Mouse (Mus musculus) kidney, adult 2 months (tissue): ENCODE data around the gene Eif3i. TPM values are rescaled to one million over a fixed set of nuclear protein-coding genes. Genes with fewer than 3 reads are reported as not detected.
A peak's percentile ranks its signal among the peaks of the same experiment; 100 is the strongest.

Source experiments
- DNase-seq: peaks from one replicate; pipeline ENCODE4 v3.0.0; 2021
- H3K27ac ChIP-seq: fragments of 200-500 bp; 2 replicates; pipeline ENCODE4 v1.5.1; 2012; ENCODE audit warnings: low read depth, low read length, control low read depth, inconsistent platforms; ENCODE audit not compliant: insufficient read depth
- H3K27me3 ChIP-seq: fragments of 200-500 bp; replicated peaks from 2 replicates; pipeline ENCODE4 v1.6.1; 2012; ENCODE audit warnings: mild to moderate bottlenecking, moderate library complexity, low read length, inconsistent platforms; ENCODE audit not compliant: control insufficient read depth, insufficient read depth
- H3K36me3 ChIP-seq: fragments of 200-500 bp; 2 replicates; pipeline ENCODE4 v1.6.1; 2012; ENCODE audit warnings: mild to moderate bottlenecking, moderate library complexity, low read length, inconsistent platforms; ENCODE audit not compliant: control insufficient read depth, insufficient read depth
- H3K4me1 ChIP-seq: fragments of 200-500 bp; 2 replicates; pipeline ENCODE4 v1.6.1; 2011; ENCODE audit warnings: low read length; ENCODE audit not compliant: control insufficient read depth, insufficient read depth
- H3K4me3 ChIP-seq: fragments of 200-500 bp; 2 replicates; pipeline ENCODE4 v1.5.1; 2011; ENCODE audit warnings: mild to moderate bottlenecking, low read depth, low read length, control low read depth; ENCODE audit not compliant: insufficient read depth
- CTCF ChIP-seq: fragments of 200-500 bp; conservative IDR thresholded peaks from 2 replicates; pipeline ENCODE4 v1.5.1; 2011; ENCODE audit warnings: low read depth, mild to moderate bottlenecking, control low read depth, low read length, moderate library complexity, mixed read lengths; ENCODE audit not compliant: insufficient read depth, insufficient read length
- POLR2A ChIP-seq: fragments of 200-500 bp; IDR thresholded peaks from one replicate; pipeline ENCODE4 v1.6.1; 2011; ENCODE audit warnings: low read depth, low read length, control low read depth
- WGBS: fragments of 180-500 bp; shearing (Covaris S2); methylation state at CpG from one replicate; pipeline ENCODE4 v1.1.7; 2018; 5-methylcytosine and 5-hydroxymethylcytosine counted together
- polyA plus RNA-seq: library from polyadenylated mRNA; depleted of rRNA; stranded (reverse); fragments of >200 nt; gene quantifications from 2 replicates; pipeline ENCODE4 v1.2.3, GENCODE M21; 2012

Gene Eif3i
- polyA plus RNA-seq, 1 experiment: 311 TPM

DNA sequence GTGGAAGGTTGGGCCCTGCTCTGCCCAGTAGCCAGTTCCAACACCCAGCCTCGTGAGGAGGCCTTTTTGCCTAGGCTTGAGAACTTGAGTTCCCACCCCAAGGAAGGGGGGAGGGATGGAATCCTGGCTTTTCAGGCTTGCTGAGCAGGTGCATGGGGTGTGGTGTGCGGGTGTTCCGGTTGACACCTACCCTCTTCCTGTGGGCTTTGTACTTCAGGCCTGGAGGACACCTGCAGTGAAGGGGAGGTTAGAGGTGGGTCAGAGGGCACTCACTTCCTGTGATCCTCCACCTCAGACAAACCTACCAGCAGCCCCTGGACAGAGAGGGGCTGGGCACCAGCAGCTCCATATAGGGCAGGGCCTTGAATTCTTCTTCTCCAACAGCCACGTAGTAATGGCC, 9.6 kb upstream of the Eif3i start:
- H3K27me3 ChIP-seq: no peaks in the 10 kb centered on the region
- no peak for DNase-seq
- 61% methylated on average over 4 of the region's 4 CpGs for WGBS
- TF ChIP-seq CTCF (no peak), POLR2A (no peak)
- H3K4me1 ChIP-seq: no peaks in the 10 kb centered on the region
- no peak overlapping the region for H3K4me3 ChIP-seq
- no peaks in the 10 kb centered on the region for H3K36me3 ChIP-seq
- H3K27ac ChIP-seq: no peak overlapping the region

DNA sequence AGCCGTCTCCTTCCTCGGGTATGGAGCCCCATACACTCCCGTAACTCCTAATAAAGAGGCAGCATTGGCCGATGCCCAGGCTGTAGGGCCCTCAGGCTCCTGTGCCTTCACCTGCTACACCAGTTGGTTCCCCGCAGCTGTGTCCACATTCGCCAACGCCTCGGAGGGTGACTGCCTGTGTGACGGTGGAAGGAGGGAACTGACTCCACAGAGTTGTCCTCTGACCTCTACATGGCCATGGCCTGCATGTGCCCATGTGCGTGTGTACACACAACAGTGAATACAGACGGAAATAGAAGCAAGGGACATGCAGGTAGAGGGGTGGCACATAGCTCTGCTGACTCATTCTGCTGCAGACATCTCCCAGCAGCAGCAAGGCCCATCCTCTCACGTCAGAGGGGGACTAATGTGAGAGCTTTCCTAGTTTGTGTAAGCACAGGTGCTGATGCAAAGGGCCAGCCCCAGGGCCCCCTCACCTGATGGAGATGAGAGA, 8.7 kb upstream of the Eif3i start:
- Histone ChIP-seq H3K27ac (no peak overlapping the region), H3K4me3 (no peak overlapping the region), H3K27me3 (no peaks in the 10 kb centered on the region), H3K36me3 (no peaks in the 10 kb centered on the region), H3K4me1 (no peaks in the 10 kb centered on the region)
- TF ChIP-seq POLR2A (no peak), CTCF (no peak)
- no peak for DNase-seq
- 77% methylated on average over 12 of the region's 12 CpGs for WGBS

DNA sequence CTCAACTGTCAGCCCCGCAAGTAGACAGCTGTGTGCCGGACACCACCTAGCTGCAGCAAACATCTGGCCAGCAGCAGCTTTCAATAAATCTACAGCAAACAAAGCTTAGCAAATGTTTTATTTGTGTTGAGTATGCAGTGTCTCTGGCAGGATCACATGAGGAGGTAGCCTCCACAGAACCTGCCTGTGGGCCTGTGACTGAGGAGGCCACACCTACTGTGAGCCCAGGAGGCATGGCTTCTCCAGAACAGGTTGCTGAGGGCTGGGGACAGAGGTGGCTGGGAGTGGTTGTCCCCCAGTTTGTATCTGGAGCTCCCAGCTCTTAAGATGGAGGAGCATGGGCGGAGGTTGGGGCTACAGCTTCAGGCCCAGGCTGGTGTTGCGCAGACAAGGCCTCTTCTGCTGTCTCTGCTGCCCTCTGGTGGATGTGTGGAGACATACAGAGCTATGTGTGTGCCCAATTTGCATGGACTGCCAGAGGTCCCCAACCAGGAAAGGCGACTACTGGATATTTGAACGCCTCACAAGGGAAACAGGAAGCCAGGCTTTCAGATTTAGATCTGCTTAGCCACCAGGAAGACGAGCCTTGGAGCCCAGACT, 8.1 kb upstream of the Eif3i start:
- Histone ChIP-seq H3K27ac (no peak overlapping the region), H3K36me3 (no peaks in the 10 kb centered on the region), H3K4me3 (no peak overlapping the region), H3K4me1 (no peaks in the 10 kb centered on the region), H3K27me3 (no peaks in the 10 kb centered on the region)
- 29% methylated on average over 7 of the region's 7 CpGs for WGBS
- DNase-seq: peak; percentile 86
- TF ChIP-seq POLR2A: no peak
- peak; percentile 97 for TF ChIP-seq CTCF

DNA sequence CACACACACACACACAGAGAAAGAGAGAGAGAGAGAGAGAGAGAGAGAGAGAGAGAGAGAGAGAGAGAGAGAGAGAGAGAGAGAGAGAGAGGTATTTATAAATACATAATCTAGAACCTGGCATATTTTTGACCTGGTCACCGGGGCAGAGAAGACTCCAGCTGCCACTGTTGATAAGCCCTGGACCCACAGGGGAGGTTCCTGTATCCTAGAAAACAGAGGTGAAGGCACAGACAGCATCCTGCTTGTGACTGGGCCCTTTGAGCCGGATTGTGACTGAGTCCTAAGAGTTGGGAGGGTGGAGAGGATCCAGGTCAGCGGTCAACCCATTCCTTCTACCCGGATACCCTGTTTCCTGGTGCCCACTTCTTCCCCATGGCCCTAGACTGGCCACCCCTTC, 11.6 kb downstream of the Eif3i start:
- no peaks in the 10 kb centered on the region for H3K27me3 ChIP-seq
- WGBS: 67% methylated on average over 4 of the region's 4 CpGs
- no peak for DNase-seq

DNA sequence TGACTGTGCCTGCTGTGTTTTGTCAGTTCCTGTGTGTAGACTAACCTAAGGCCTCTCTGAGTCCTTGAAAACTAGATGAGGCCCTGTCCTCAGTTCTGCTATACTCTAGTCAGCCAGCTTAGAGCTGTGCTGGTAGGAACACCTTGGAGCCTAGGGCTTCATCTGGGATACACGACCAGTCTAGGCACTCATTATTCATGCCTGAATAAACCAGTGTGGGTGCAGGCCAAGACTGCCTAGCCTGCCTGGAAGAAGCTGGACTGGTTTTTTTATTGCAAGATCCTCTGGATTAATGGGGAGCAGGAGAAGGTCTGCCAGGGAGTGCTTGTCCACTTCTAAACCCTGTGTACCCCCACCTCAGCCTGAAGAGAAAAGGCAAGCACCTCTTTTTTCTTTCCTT, 13.5 kb downstream of the Eif3i start:
- H3K36me3 ChIP-seq: no peaks in the 10 kb centered on the region
- no peaks in the 10 kb centered on the region for H3K27me3 ChIP-seq
- no peak for TF ChIP-seq CTCF
- no peak overlapping the region for H3K4me3 ChIP-seq
- 31% methylated on average over 1 of the region's 1 CpGs for WGBS
- DNase-seq: peak; percentile 80
- peak overlapping the region; percentile 34; the same call in 1 of the 2 replicates for H3K27ac ChIP-seq
- peaks cover 3% of the 10 kb centered on the region; the same call in 1 of the 2 replicates for H3K4me1 ChIP-seq

More for the DNA sequence above, 11.6 kb downstream of the Eif3i start:
- Histone ChIP-seq H3K36me3 (peaks cover 4% of the 10 kb centered on the region), H3K4me1 (peaks cover 3% of the 10 kb centered on the region; the same call in 1 of the 2 replicates), H3K27ac (no peak overlapping the region), H3K4me3 (no peak overlapping the region)
- no peak for TF ChIP-seq POLR2A
- TF ChIP-seq CTCF: no peak

DNA sequence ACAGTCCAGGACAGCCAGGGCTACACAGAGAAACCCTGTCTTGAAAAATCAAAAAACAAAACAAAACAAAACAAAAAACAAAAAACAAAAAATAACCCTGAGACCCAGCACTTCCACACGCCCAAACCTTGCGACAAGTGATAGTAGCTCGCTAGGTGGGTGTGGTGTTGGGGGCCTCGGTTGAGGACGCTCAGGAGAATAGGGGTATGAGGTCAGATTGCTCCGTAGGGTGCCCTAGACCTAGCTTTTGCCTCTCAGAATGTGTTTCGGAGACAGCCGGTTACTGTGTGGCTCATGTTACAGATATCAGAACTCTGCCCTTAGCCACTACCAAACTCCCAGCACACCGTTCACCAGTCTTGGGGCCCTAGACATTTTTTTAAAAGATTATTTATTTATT, 14.7 kb downstream of the Eif3i start:
- Histone ChIP-seq H3K4me3 (no peak overlapping the region), H3K27ac (no peak overlapping the region), H3K4me1 (peaks cover 3% of the 10 kb centered on the region; the same call in 1 of the 2 replicates), H3K27me3 (no peaks in the 10 kb centered on the region), H3K36me3 (no peaks in the 10 kb centered on the region)
- TF ChIP-seq POLR2A (no peak), CTCF (no peak)
- DNase-seq: no peak
- WGBS: 78% methylated on average over 9 of the region's 9 CpGs

DNA sequence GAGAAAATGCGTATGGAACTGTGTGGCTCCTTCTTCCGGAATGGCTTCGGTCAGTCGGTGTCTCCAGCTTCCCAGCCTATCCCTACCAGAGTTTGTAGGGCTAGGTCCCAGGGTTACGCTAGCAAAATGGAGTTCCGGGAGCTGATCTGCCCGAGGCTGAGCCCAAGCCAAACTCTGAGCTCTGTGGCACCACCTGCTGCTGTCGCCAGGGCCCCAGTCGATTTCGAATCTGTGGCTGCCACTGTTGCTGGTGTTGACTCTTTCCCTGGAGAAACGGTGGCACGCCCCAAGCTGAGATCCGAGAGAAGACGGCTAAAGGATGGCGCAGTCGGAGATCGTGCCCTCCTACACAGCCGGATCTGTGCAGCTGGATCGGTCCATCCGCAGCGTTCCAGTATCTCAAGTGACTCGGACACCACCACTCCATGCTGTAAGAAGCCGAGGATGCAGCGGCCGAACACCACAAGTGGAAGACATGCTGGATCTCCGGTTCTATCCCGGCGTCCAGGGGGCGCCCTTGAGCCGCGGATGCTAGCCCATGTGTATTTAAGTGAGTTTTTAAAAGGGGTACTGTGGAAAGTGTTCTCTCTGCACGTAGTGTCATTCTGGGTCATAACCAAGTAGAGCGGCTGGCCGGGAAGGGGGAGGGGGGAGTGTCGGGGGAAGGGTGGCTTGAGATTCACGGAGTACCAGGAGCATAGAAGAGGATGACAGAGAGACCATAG, 15.4 kb downstream of the Eif3i start:
- Histone ChIP-seq H3K27me3 (no peaks in the 10 kb centered on the region), H3K36me3 (no peaks in the 10 kb centered on the region), H3K27ac (peak overlapping the region; percentile 72), H3K4me1 (peaks cover 3% of the 10 kb centered on the region; the same call in 1 of the 2 replicates), H3K4me3 (peak overlapping the region; percentile 66)
- DNase-seq: peak; percentile 94
- WGBS: 2% methylated on average over 36 of the region's 36 CpGs
- TF ChIP-seq CTCF (peak; percentile 78), POLR2A (no peak)
